Mouse (Mus musculus) liver, postnatal 0 days (tissue): ENCODE results near the gene Tfdp2.

Experiments
- CTCF ChIP-seq: sonication (generic); IDR thresholded peaks from 2 replicates; pipeline ENCODE4 v1.5.1; 2016; ENCODE audit warnings: antibody characterized with exemption, low read depth
- EP300 ChIP-seq: IDR thresholded peaks from 2 replicates; pipeline ENCODE4 v1.6.1; 2016; ENCODE audit warnings: antibody characterized with exemption, low read depth, mild to moderate bottlenecking

GRCm38 (mm10) chr9:96350476-96350875 is 154.4 kb downstream of the Tfdp2 start:
- TF ChIP-seq EP300 (no peak), CTCF (no peak)
